Mouse (Mus musculus) layer of hippocampus, postnatal 14 days (tissue): ENCODE data around the gene Mrap. TPM values are rescaled to one million over a fixed set of nuclear protein-coding genes. Genes with fewer than 3 reads are reported as not detected.

ENCODE experiments used
- total RNA-seq, 2 experiments: library from RNA; stranded (reverse); gene quantifications; 2 replicates each; pipeline ENCODE4 v1.2.3; 2021

Mrap gene
- total RNA-seq, 2 experiments from 2014 or later = 0.67 to 1.1 TPM

Other genes with a start within 250 kb of the Mrap start
- gene Mis18a, start 10.8 kb upstream of the Mrap start, total RNA-seq = 1 to 10 TPM; 7.9 to 9.2 TPM
- 10 to 100 TPM; 13.2 to 15.7 TPM for gene Urb1, start 72.2 kb downstream of the Mrap start, total RNA-seq
- 1 to 10 TPM in 1 of 2 experiments, under 1 TPM in 1; 0.74 to 1.5 TPM for gene Eva1c, start 88.5 kb downstream of the Mrap start, total RNA-seq
- gene Cfap298, start 196.9 kb downstream of the Mrap start, total RNA-seq = 10 to 100 TPM; 39.9 to 44.5 TPM